Mouse (Mus musculus) kidney, embryonic 14.5 days (tissue): ENCODE data around the gene Col6a3. TPM values are rescaled to one million over a fixed set of nuclear protein-coding genes. Genes with fewer than 3 reads are reported as not detected.
A peak's percentile ranks its signal among the peaks of the same experiment; 100 is the strongest.

Experiments used
- ATAC-seq: fragments of 200-750 bp; cut with Nextera tagmentation; 2 replicates; pipeline ENCODE4 v1.8.0; 2017; ENCODE audit warnings: moderate number of reproducible peaks, mild to moderate bottlenecking, moderate TSS enrichment, moderate library complexity; ENCODE audit not compliant: low FRiP score, low TSS enrichment
- H3K27ac ChIP-seq: fragments of 300-500 bp; sonication (generic); 2 replicates; pipeline ENCODE4 v1.5.1; 2014; ENCODE audit warnings: low read depth, mild to moderate bottlenecking, low read length, moderate library complexity, mixed read lengths
- H3K27me3 ChIP-seq: fragments of 300-500 bp; sonication (generic); 2 replicates; pipeline ENCODE4 v1.6.1; 2014; ENCODE audit warnings: mild to moderate bottlenecking, low read length; ENCODE audit not compliant: control insufficient read depth, insufficient read depth
- H3K36me3 ChIP-seq: fragments of 300-500 bp; sonication (generic); 2 replicates; pipeline ENCODE4 v1.6.1; 2014; ENCODE audit warnings: low read length, mixed read lengths; ENCODE audit not compliant: control insufficient read depth, insufficient read depth
- H3K4me1 ChIP-seq: fragments of 300-500 bp; sonication (generic); 2 replicates; pipeline ENCODE4 v1.6.1; 2014; ENCODE audit warnings: low read length, mixed read lengths; ENCODE audit not compliant: control insufficient read depth, insufficient read depth
- H3K4me2 ChIP-seq: fragments of 300-500 bp; sonication (generic); replicated peaks from 2 replicates; pipeline ENCODE4 v1.6.1; 2014; ENCODE audit warnings: low read depth, mild to moderate bottlenecking, low read length
- H3K4me3 ChIP-seq: fragments of 300-500 bp; sonication (generic); 2 replicates; pipeline ENCODE4 v1.5.1; 2014; ENCODE audit warnings: mild to moderate bottlenecking, low read length
- H3K9ac ChIP-seq: fragments of 300-500 bp; sonication (generic); 2 replicates; pipeline ENCODE4 v1.6.1; 2014; ENCODE audit warnings: low read depth, mild to moderate bottlenecking, low read length, moderate library complexity
- H3K9me3 ChIP-seq: fragments of 300-500 bp; sonication (generic); 2 replicates; pipeline ENCODE4 v1.6.1; 2016; ENCODE audit warnings: low read length; ENCODE audit not compliant: control insufficient read depth
- WGBS: fragments of 180-500 bp; shearing (Covaris S2); extraction: QIAGEN DNeasy Blood & Tissue Kit; methylation state at CpG from one replicate; pipeline ENCODE4 v1.1.7; 2014; 5-methylcytosine and 5-hydroxymethylcytosine counted together
- polyA plus RNA-seq: library from polyadenylated mRNA; unstranded; fragments of >200 nt; fragmentation: Nextera tagmentation; extraction: Ambion mirVana; gene quantifications from 2 replicates; pipeline ENCODE4 v1.2.1, GENCODE M21; 2014

Gene Col6a3
- polyA plus RNA-seq, 1 experiment from 2014 or later, result 22.8 TPM

GRCm38 (mm10) chr1:90723325-90723724 lies 120.4 kb downstream of the Col6a3 start:
- no peaks in the 10 kb centered on the region for H3K4me1 ChIP-seq
- no peak overlapping the region for H3K27ac ChIP-seq
- no peaks in the 10 kb centered on the region for H3K36me3 ChIP-seq
- no peak overlapping the region for H3K9ac ChIP-seq
- no peak overlapping the region for H3K4me2 ChIP-seq
- ATAC-seq, result no peak
- H3K4me3 ChIP-seq, result no peak overlapping the region
- no peaks in the 10 kb centered on the region for H3K27me3 ChIP-seq
- H3K9me3 ChIP-seq, result no peaks in the 10 kb centered on the region

DNA sequence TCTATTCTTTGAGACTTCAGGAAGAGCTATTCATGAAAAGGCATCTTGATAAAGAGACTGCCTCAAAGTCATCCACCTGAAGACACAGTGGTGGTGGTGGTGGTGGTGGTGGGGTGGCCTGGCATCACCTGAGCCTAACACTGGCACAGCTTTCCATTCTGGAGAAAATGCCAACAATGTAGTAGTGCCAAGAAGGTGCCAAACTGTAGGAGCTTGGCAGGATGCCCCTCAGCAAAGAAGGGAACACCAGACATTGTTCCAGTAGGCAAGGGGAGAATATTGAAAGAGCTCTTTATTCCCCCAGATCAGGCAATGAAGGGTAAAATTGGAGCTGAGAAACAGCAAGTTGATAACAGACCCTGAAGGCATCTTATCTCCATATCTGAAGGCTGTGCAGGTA lies 121.8 kb downstream of the Col6a3 start:
- Histone ChIP-seq H3K4me2 (no peak overlapping the region), H3K4me1 (no peaks in the 10 kb centered on the region), H3K4me3 (no peak overlapping the region), H3K27me3 (no peaks in the 10 kb centered on the region), H3K27ac (no peak overlapping the region), H3K9me3 (no peaks in the 10 kb centered on the region), H3K36me3 (no peaks in the 10 kb centered on the region), H3K9ac (no peak overlapping the region)
- no peak for ATAC-seq

DNA sequence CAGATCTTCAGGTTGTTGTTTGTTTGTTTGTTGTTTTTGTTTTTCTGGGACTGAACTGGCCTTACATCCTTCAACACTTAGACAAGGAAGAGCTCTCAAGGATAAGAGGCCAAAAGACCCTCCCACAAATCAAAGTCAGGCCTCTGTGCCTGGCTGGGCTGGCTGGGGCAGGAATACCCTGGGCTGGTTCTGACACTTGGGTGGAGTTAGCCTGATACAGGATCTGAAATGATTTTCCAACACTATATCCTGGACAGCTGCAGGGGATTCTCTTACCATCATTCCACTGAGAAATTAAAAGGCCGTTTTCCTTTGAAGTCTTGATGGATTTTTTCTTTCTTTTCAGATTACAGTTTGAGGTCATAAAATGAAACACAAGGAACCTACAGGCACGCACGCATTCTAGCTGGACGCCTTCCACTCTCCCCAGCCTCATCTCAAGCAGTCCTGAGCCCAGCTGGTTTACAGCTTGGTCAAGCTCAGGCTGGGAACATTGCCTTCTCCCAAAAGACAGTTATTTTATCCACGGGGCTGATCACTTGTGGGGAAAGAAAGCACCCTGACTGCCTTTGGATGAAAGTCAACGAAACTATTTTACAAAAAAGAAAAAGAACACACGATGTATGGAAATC lies 123.0 kb downstream of the Col6a3 start:
- ATAC-seq, result no peak
- H3K9ac ChIP-seq, result no peak overlapping the region
- H3K4me3 ChIP-seq, result no peak overlapping the region
- WGBS, result 36% methylated on average over 7 of the region's 7 CpGs
- H3K4me1 ChIP-seq, result no peaks in the 10 kb centered on the region
- no peak overlapping the region for H3K4me2 ChIP-seq
- H3K27me3 ChIP-seq, result no peaks in the 10 kb centered on the region
- H3K36me3 ChIP-seq, result no peaks in the 10 kb centered on the region
- H3K9me3 ChIP-seq, result no peaks in the 10 kb centered on the region
- peak overlapping the region; percentile 4; the same call in 1 of the 2 replicates for H3K27ac ChIP-seq

DNA sequence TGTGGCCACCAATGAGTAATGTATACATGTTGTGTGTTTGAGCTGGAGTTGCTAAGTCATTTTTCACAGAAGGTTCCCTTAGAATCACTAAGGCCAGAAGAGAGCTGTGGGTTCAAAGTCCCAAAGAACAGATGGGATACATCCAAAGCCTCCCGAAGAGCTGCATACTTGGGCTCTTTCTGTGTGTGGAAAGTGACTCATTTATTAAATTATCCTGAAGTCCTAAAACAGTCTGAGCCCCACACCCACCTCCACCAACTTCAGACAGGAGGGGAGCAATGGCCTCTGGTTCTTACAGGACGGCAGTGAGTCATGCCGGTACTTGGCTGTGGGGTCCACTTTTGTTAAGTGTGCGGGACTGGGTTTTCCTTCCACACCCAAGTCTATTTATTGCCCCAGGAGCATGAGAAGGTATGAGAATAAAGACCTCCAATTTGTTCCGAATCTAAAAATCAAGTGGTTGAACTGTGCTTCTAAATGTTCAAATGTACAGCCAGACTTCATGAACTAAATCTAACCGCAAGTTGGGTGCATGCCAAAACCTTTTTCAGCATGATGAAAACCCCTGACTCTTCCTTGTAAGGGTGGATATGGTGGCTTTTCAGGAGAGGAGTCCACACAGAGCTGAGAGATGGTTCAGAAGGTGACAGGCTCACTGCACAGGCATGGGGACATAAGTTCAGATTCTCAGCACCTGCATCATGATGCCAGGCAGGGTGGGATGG lies 124.8 kb downstream of the Col6a3 start:
- Histone ChIP-seq H3K4me3 (no peak overlapping the region), H3K9ac (no peak overlapping the region), H3K9me3 (no peaks in the 10 kb centered on the region), H3K27me3 (no peaks in the 10 kb centered on the region), H3K27ac (no peak overlapping the region), H3K4me2 (no peak overlapping the region), H3K4me1 (no peaks in the 10 kb centered on the region), H3K36me3 (no peaks in the 10 kb centered on the region)
- WGBS, result 66% methylated on average over 6 of the region's 6 CpGs
- ATAC-seq, result peak; percentile 32; the same call in 1 of the 2 replicates

DNA sequence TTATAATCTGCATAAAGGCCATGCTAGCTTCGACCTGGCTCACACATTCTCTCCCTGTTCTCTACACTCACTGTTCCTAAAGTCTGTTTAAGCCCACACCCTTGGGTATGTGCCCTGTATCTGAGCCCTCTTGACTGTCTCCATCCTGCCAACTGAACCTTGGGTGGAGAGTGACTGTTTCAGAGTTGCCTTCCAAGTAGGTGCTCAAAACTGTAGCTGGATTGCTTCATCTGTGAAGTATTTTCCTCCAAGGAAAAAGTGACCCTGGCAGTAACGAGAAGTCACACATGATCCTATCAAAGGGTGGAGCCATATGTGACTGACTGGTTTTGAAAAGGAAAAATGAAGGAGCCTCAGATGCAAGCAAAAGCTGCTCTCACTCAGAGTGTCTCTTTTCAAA lies 127.5 kb downstream of the Col6a3 start:
- Histone ChIP-seq H3K9ac (no peak overlapping the region), H3K4me1 (no peaks in the 10 kb centered on the region), H3K36me3 (no peaks in the 10 kb centered on the region), H3K9me3 (no peaks in the 10 kb centered on the region), H3K27ac (no peak overlapping the region), H3K4me2 (no peak overlapping the region), H3K4me3 (no peak overlapping the region), H3K27me3 (no peaks in the 10 kb centered on the region)
- 78% methylated on average over 2 of the region's 2 CpGs for WGBS
- ATAC-seq, result no peak

Other genes starting within 250 kb of the Col6a3 start
- gene Cops8, start 241.0 kb downstream of the Col6a3 start, polyA plus RNA-seq, result 146 and 159 TPM in 2 replicates
- gene Mlph, start 71.1 kb upstream of the Col6a3 start, polyA plus RNA-seq, result 0.61 TPM in 1 of 2 replicates, not detected in the other
- gene Prlh, start 109.1 kb upstream of the Col6a3 start, polyA plus RNA-seq, result not detected in 2 replicates
- gene Rab17, start 125.7 kb upstream of the Col6a3 start, polyA plus RNA-seq, result 3.7 and 6.1 TPM in 2 replicates
- gene Lrrfip1, start 154.8 kb upstream of the Col6a3 start, polyA plus RNA-seq, result 25.7 and 33.6 TPM in 2 replicates